Mouse (Mus musculus) intestine, embryonic 16.5 days (tissue): ENCODE data around the gene Gm37240. TPM values are rescaled to one million over a fixed set of nuclear protein-coding genes. Genes with fewer than 3 reads are reported as not detected.

Source experiments
- ATAC-seq: fragments of 200-750 bp; cut with Nextera tagmentation; 2 replicates; pipeline ENCODE4 v1.8.0; 2017; ENCODE audit warnings: moderate TSS enrichment, moderate library complexity
- H3K27ac ChIP-seq: fragments of 300-500 bp; sonication (generic); 2 replicates; pipeline ENCODE4 v1.5.1; 2014; ENCODE audit warnings: mild to moderate bottlenecking, low read length
- H3K27me3 ChIP-seq: fragments of 300-500 bp; sonication (generic); replicated peaks from 2 replicates; pipeline ENCODE4 v1.6.1; 2014; ENCODE audit warnings: low read length, control low read depth, mixed read lengths; ENCODE audit not compliant: control insufficient read depth, insufficient read depth
- H3K36me3 ChIP-seq: fragments of 300-500 bp; sonication (generic); 2 replicates; pipeline ENCODE4 v1.6.1; 2014; ENCODE audit warnings: low read length, control low read depth; ENCODE audit not compliant: control insufficient read depth, insufficient read depth
- H3K4me1 ChIP-seq: fragments of 300-500 bp; sonication (generic); 2 replicates; pipeline ENCODE4 v1.6.1; 2014; ENCODE audit warnings: low read length, control low read depth, mixed read lengths; ENCODE audit not compliant: control insufficient read depth, insufficient read depth
- H3K4me2 ChIP-seq: fragments of 300-500 bp; sonication (generic); 2 replicates; pipeline ENCODE4 v1.6.1; 2014; ENCODE audit warnings: low read depth, low read length, control low read depth
- H3K4me3 ChIP-seq: fragments of 300-500 bp; sonication (generic); 2 replicates; pipeline ENCODE4 v1.5.1; 2014; ENCODE audit warnings: mild to moderate bottlenecking, low read length
- H3K9ac ChIP-seq: fragments of 300-500 bp; sonication (generic); 2 replicates; pipeline ENCODE4 v1.6.1; 2014; ENCODE audit warnings: low read depth, low read length
- H3K9me3 ChIP-seq: fragments of 300-500 bp; sonication (generic); 2 replicates; pipeline ENCODE4 v1.6.1; 2016; ENCODE audit warnings: low read length, control low read depth; ENCODE audit not compliant: control insufficient read depth
- WGBS: fragments of 180-500 bp; shearing (Covaris S2); extraction: QIAGEN DNeasy Blood & Tissue Kit; methylation state at CpG from one replicate; pipeline ENCODE4 v1.1.7; 2014; 5-methylcytosine and 5-hydroxymethylcytosine counted together
- polyA plus RNA-seq: library from polyadenylated mRNA; unstranded; fragments of >200 nt; fragmentation: Nextera tagmentation; extraction: Ambion mirVana; gene quantifications from 2 replicates; pipeline ENCODE4 v1.2.1, GENCODE M21; 2015

The Gm37240 gene
- polyA plus RNA-seq, 1 experiment from 2014 or later: 6.8 TPM

DNA sequence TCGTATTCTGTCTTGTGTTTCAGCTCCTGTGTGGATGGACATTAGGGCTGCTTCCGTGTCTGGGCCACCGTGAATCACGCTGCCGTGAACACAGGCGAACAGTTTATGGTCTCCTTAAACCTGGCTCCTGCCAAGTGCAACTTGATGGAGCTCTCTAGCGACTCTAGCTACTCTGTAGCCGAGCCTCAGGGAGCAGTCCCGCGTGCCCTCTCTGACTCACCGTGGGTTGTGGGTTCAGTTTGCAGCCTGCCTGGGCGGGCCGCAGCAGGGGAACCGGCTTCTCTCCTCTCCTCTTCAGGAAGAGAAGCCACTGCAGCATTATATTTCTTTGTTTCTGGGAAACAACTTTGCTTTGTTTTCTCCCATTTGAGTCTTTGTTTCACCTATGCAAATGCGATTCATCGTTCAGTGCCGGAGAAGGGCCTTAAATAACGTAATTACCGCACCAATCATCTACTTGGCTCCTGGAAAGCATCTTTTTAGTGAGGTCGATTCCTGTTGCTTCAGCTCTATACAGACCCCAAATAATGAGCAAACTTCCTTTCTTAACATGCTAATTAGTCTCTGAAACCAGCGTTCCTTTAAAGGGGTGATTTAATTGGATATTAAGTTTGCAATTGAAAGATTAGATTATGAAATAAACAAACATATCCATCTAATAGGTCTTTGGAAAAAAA, 806.3 kb downstream of the Gm37240 start:
- Histone ChIP-seq H3K9me3 (no peaks in the 10 kb centered on the region), H3K27me3 (no peaks in the 10 kb centered on the region), H3K9ac (no peak overlapping the region), H3K4me3 (no peak overlapping the region), H3K27ac (no peak overlapping the region), H3K4me1 (no peaks in the 10 kb centered on the region), H3K36me3 (no peaks in the 10 kb centered on the region), H3K4me2 (no peak overlapping the region)
- 70% methylated on average over 21 of the region's 21 CpGs for WGBS
- ATAC-seq: no peak

DNA sequence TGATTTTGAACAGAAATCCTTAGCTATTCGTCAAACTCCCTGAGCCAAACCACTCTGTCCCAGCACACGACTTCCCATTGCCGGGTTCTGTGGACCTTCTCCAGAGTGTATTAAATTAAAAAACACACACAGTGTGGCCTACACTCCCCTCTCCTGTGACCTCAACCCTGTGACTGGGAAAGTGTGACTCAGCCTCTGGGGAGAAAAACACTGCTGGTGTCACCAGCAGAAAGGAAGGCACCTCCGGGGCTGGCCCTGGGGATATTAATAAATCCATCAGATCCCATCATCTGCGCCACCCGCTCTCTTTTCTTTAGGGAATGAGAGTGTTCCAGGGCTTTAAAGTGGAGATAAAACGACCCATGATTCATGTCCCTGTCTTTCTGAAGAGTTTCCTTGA, 823.2 kb downstream of the Gm37240 start:
- Histone ChIP-seq H3K4me1 (no peaks in the 10 kb centered on the region), H3K36me3 (no peaks in the 10 kb centered on the region), H3K4me3 (no peak overlapping the region), H3K27me3 (no peaks in the 10 kb centered on the region), H3K4me2 (no peak overlapping the region), H3K27ac (no peak overlapping the region), H3K9me3 (no peaks in the 10 kb centered on the region), H3K9ac (no peak overlapping the region)
- ATAC-seq: no peak
- 54% methylated on average over 7 of the region's 7 CpGs for WGBS

DNA sequence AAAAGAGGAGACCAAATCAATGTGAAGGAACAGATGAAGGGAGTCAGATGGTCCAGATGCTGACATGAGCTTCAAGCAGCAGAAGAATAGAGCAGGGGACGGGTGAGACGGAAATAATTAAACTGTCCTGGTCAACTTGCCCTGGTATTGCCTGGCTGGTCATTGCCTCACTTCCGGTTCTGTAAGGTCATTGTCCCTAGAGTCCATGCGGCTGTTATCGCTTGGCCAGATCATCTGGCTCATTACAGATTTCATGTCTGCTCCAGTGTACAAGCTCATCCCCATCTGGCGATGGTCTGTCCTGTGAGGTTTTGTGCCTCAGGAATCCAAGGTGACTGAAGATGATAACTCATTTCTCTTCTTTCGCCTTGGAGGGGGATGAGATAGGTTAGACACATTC, 827.2 kb downstream of the Gm37240 start:
- Histone ChIP-seq H3K4me3 (no peak overlapping the region), H3K9ac (no peak overlapping the region), H3K27ac (no peak overlapping the region), H3K4me1 (no peaks in the 10 kb centered on the region), H3K27me3 (no peaks in the 10 kb centered on the region), H3K9me3 (no peaks in the 10 kb centered on the region), H3K4me2 (no peak overlapping the region), H3K36me3 (no peaks in the 10 kb centered on the region)
- WGBS: 86% methylated on average over 7 of the region's 7 CpGs
- ATAC-seq: no peak

DNA sequence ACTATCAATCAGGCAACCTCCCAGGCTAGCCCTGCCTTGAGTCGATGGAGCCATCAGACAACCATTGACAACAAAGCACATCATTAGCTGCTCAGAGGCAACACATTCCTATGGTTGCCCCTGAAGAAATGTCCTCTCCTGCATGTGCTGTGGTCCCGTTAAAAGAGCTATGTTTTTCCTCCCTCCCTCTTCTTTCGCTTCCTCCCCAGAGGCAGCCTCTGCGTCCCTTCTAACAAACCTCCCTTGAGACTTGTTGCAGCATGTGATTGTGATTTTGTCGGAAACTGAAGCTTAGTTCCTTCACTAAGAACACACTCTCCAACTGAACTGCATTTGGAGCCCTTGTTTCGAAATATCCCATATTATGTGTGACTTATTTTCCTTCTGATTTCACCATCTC, 830.1 kb downstream of the Gm37240 start:
- Histone ChIP-seq H3K27me3 (no peaks in the 10 kb centered on the region), H3K4me2 (no peak overlapping the region), H3K27ac (no peak overlapping the region), H3K4me1 (no peaks in the 10 kb centered on the region), H3K4me3 (no peak overlapping the region), H3K9me3 (no peaks in the 10 kb centered on the region), H3K36me3 (no peaks in the 10 kb centered on the region), H3K9ac (no peak overlapping the region)
- ATAC-seq: no peak
- 75% methylated on average over 6 of the region's 6 CpGs for WGBS

DNA sequence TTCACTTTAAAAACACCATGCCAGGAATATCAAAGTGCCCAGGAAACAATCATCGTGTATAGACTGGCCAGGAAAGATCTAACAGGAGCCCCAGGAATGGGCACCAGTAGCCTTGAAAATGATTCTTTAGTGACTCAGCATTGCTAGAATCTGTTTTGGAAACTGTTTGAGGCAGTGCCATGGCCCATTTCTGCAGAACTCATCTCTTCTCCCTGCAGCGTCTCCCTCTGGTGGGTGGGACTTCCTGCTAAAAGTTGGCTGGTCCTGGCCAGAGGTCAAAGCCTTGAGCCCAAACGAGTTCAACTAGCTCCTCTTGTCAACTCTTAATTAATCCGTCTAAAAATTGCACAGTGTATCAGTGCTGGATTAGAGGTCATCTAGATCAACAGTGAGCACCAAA, 833.8 kb downstream of the Gm37240 start:
- H3K4me3 ChIP-seq: no peak overlapping the region
- H3K9ac ChIP-seq: no peak overlapping the region
- H3K4me2 ChIP-seq: no peak overlapping the region
- H3K27ac ChIP-seq: no peak overlapping the region
- no peaks in the 10 kb centered on the region for H3K27me3 ChIP-seq
- no peaks in the 10 kb centered on the region for H3K36me3 ChIP-seq
- ATAC-seq: no peak
- H3K4me1 ChIP-seq: no peaks in the 10 kb centered on the region
- WGBS: 70% methylated on average over 4 of the region's 4 CpGs
- H3K9me3 ChIP-seq: no peaks in the 10 kb centered on the region

DNA sequence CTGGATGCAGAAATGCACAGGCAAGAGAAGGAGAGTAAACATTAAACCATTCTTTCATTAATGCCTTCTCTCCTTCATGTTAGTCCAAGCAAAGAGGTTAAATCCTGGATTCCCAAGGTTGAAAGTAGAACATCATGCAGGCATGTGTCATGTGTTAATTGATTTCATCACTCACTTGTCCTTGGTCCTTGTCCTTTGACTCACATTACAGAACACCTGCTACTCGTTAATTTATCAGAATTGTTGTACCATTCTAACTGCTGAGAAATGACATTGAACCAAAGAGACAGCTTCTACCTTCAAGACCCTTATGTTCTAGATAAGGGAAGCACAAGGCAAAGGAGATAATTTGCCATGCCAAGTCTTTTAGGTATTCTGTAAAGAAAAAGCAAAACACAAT, 835.1 kb downstream of the Gm37240 start:
- Histone ChIP-seq H3K27ac (no peak overlapping the region), H3K4me2 (no peak overlapping the region), H3K9ac (no peak overlapping the region), H3K36me3 (no peaks in the 10 kb centered on the region), H3K9me3 (no peaks in the 10 kb centered on the region), H3K4me3 (no peak overlapping the region), H3K27me3 (no peaks in the 10 kb centered on the region), H3K4me1 (no peaks in the 10 kb centered on the region)
- WGBS: 76% methylated on average over 1 of the region's 1 CpGs
- no peak for ATAC-seq

DNA sequence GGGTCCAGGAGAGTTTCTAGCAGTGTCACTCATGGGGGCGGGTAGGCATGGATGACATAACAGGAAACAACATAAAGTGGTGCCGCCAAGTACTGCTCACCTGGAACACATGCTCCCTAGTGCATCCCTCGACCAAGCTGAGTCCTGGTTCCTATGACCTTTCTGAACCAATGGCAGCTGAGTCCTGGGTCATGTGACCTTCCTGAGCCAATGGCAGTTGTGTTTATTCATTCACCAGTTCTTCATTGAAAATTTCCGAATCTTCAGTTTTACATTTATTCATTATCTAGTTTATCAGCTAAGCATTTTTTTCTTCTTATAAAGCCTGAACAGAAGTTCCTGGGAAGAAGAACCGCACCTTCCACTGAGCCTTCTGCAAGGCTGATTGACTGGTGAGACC, 838.7 kb downstream of the Gm37240 start:
- Histone ChIP-seq H3K27ac (no peak overlapping the region), H3K27me3 (no peaks in the 10 kb centered on the region), H3K36me3 (no peaks in the 10 kb centered on the region), H3K9me3 (no peaks in the 10 kb centered on the region), H3K9ac (no peak overlapping the region), H3K4me3 (no peak overlapping the region), H3K4me2 (no peak overlapping the region), H3K4me1 (no peaks in the 10 kb centered on the region)
- ATAC-seq: no peak
- WGBS: 90% methylated on average over 5 of the region's 5 CpGs

DNA sequence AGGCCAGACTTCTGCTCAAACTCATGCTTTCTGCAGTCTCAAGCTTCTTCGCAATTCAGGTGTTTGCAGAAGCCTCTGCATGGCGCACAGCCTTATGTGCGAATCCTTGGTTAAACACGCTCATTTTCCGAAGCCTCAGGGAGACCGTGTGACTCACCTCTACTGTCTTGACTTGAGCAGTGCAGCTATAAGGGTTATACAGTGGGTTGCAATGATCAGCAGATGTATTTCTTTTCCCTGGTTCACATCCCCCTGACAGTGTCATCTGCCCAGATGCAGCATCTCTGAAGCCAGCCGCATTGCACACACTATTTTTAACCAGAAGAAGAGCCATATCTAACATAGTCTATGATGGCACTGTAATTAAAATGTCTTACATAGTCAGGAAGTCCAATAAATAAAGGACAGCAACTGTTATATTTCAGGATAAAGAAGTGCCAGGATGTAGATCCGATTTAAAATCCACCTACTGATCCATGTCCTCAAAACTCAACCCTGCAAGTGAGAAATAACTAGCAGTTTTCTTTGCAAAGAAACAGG, 843.6 kb downstream of the Gm37240 start:
- WGBS: 84% methylated on average over 8 of the region's 8 CpGs
- H3K9ac ChIP-seq: no peak overlapping the region
- no peaks in the 10 kb centered on the region for H3K9me3 ChIP-seq
- H3K4me3 ChIP-seq: no peak overlapping the region
- H3K27ac ChIP-seq: no peak overlapping the region
- H3K36me3 ChIP-seq: no peaks in the 10 kb centered on the region
- no peaks in the 10 kb centered on the region for H3K4me1 ChIP-seq
- H3K4me2 ChIP-seq: no peak overlapping the region
- no peak for ATAC-seq
- no peaks in the 10 kb centered on the region for H3K27me3 ChIP-seq

DNA sequence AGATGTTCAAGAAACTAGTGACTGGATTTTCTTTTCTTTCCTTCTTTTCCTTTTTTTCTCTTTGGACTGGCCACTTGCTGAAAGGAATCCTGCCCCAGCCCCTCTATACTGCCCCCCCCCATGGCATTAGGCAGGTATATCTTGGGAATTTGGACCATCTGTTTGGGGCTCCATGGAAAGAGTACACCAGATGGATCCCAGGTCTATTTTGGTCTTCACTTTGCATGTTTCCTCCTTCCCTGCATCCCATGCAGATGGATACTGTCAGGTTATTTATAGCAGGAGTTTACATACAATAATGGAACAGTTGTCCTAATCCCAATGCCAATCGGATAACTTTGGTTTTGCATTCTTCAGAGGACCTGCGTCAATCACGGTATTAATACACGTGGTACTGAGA, 845.2 kb downstream of the Gm37240 start:
- H3K9ac ChIP-seq: no peak overlapping the region
- H3K4me3 ChIP-seq: no peak overlapping the region
- no peak overlapping the region for H3K4me2 ChIP-seq
- WGBS: 93% methylated on average over 4 of the region's 4 CpGs
- no peaks in the 10 kb centered on the region for H3K36me3 ChIP-seq
- no peaks in the 10 kb centered on the region for H3K27me3 ChIP-seq
- no peaks in the 10 kb centered on the region for H3K4me1 ChIP-seq
- H3K27ac ChIP-seq: no peak overlapping the region
- ATAC-seq: no peak
- no peaks in the 10 kb centered on the region for H3K9me3 ChIP-seq

DNA sequence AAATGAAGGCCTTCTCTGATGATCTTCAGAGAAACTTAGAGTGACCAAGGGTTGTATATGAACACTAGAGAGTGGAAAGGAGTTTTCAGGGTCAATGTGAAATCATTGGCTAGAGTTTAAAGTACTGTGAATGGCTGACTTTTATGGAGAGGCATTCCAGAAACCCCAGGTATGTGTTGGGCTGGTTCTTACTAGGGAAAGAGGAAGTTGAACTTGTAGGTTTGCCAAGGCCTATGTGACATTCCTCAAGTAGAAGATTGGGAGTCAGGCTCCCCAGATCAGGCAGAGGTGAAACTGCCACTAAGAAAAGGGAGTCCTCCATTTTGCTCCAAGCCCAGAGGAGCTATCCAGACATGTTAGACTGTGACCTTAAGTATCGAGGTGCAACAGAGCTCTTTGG, 858.2 kb downstream of the Gm37240 start:
- no peak overlapping the region for H3K4me3 ChIP-seq
- ATAC-seq: no peak
- H3K9ac ChIP-seq: no peak overlapping the region
- H3K9me3 ChIP-seq: no peaks in the 10 kb centered on the region
- H3K4me1 ChIP-seq: no peaks in the 10 kb centered on the region
- H3K4me2 ChIP-seq: no peak overlapping the region
- H3K27ac ChIP-seq: no peak overlapping the region
- 85% methylated on average over 1 of the region's 1 CpGs for WGBS
- no peaks in the 10 kb centered on the region for H3K27me3 ChIP-seq
- H3K36me3 ChIP-seq: no peaks in the 10 kb centered on the region
